Mouse (Mus musculus) kidney, embryonic 16.5 days (tissue): ENCODE measurements at regions not wholly inside any gene's neighbourhood (a gene's known extent, or its start where the extent isn't known, plus 50 kb on each side); places are given as distances from the start of the nearest gene placed in this dataset.

Experiments
- ATAC-seq: fragments of 200-750 bp; cut with Nextera tagmentation; 2 replicates; pipeline ENCODE4 v1.8.0; 2017; ENCODE audit warnings: moderate TSS enrichment; ENCODE audit not compliant: low FRiP score, low TSS enrichment
- H3K27ac ChIP-seq: fragments of 300-500 bp; sonication (generic); 2 replicates; pipeline ENCODE4 v1.5.1; 2014; ENCODE audit warnings: low read length
- H3K27me3 ChIP-seq: fragments of 300-500 bp; sonication (generic); 2 replicates; pipeline ENCODE4 v1.6.1; 2014; ENCODE audit warnings: low read length, control low read depth, mixed read lengths; ENCODE audit not compliant: insufficient read depth
- H3K36me3 ChIP-seq: fragments of 300-500 bp; sonication (generic); 2 replicates; pipeline ENCODE4 v1.6.1; 2014; ENCODE audit warnings: low read length, control low read depth, mixed read lengths; ENCODE audit not compliant: insufficient read depth
- H3K4me1 ChIP-seq: fragments of 300-500 bp; sonication (generic); 2 replicates; pipeline ENCODE4 v1.6.1; 2014; ENCODE audit warnings: low read length, control low read depth, mixed read lengths; ENCODE audit not compliant: insufficient read depth
- H3K4me2 ChIP-seq: fragments of 300-500 bp; sonication (generic); replicated peaks from 2 replicates; pipeline ENCODE4 v1.6.1; 2014; ENCODE audit warnings: low read depth, low read length
- H3K4me3 ChIP-seq: fragments of 300-500 bp; sonication (generic); 2 replicates; pipeline ENCODE4 v1.5.1; 2014; ENCODE audit warnings: mild to moderate bottlenecking, low read length
- H3K9ac ChIP-seq: fragments of 300-500 bp; sonication (generic); replicated peaks from 2 replicates; pipeline ENCODE4 v1.6.1; 2014; ENCODE audit warnings: low read length
- H3K9me3 ChIP-seq: fragments of 300-500 bp; sonication (generic); 2 replicates; pipeline ENCODE4 v1.6.1; 2016; ENCODE audit warnings: low read length, control low read depth
- WGBS: fragments of 180-500 bp; shearing (Covaris S2); extraction: QIAGEN DNeasy Blood & Tissue Kit; methylation state at CpG from one replicate; pipeline ENCODE4 v1.1.7; 2014; 5-methylcytosine and 5-hydroxymethylcytosine counted together

DNA sequence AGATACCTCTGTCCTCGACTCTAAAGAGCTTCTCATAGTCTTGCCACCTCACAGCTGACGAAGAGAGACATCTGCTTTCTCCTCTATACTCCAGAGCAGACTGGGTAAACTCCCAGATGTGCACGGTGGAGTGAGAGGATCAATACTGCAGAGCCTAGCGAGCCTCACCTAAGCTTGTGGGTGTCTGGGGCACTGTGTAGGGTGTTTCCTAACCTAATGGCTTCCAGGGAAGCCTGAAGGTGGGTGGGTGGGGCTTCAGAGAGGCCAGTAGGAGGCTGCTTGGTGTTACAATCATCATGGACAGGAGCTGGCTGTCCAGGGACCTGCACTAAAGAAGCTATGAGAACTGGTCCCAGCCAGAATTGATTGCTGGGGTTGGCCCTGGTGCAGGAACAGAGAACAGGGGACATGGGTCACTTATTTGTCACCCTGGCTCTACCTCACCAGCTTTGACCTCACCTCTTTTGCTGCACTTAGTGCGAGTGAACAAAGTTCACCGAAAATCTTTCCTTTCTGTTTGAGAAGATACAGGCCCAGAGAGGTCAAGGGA, 57.5 kb upstream of the Tle3 start:
- Histone ChIP-seq H3K36me3 (no peaks in the 10 kb centered on the region), H3K4me1 (peaks cover 56% of the 10 kb centered on the region), H3K9me3 (no peaks in the 10 kb centered on the region), H3K27ac (peak overlapping the region; percentile 54; the same call in 1 of the 2 replicates), H3K4me3 (no peak overlapping the region), H3K4me2 (no peak overlapping the region), H3K27me3 (peaks cover 15% of the 10 kb centered on the region), H3K9ac (no peak overlapping the region; the same call in 1 of the 2 replicates)
- 0 out of 2 replicates have a peak, but pooled peaks have one; percentile 24 for ATAC-seq
- WGBS, result 51% methylated on average over 6 of the region's 6 CpGs

- WGBS, result 30% methylated on average over 17 of the region's 17 CpGs
- H3K27me3 ChIP-seq, result peaks cover 15% of the 10 kb centered on the region
Measured at GRCm38 (mm10) chr9:61315371-61316298, 56.5 kb upstream of the Tle3 start.

DNA sequence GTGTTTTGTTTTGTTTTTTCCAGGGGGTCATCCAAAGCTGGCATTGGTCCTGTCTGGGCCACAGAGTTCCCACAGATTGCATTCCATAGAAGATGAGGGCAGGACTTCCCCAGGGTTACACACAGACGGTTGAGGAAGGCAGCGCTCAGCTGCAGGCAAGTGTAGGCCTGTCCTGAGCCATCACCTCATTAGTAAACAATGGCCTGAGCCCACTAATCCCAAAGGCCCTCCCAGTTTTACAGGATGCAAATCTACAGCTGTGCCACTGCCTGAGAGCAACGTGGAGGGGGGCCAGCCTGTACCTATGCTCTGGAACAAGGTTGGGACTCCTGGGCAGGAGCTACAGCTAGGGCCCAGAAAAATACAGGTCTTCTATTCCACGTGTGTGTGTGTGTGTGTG, 55.7 kb upstream of the Tle3 start:
- Histone ChIP-seq H3K4me1 (peaks cover 45% of the 10 kb centered on the region), H3K9ac (no peak overlapping the region), H3K36me3 (no peaks in the 10 kb centered on the region), H3K9me3 (no peaks in the 10 kb centered on the region), H3K4me2 (no peak overlapping the region), H3K27me3 (peaks cover 18% of the 10 kb centered on the region), H3K4me3 (no peak overlapping the region), H3K27ac (peak overlapping the region; percentile 54; the same call in 1 of the 2 replicates)
- WGBS, result 46% methylated on average over 4 of the region's 4 CpGs
- ATAC-seq, result no peak

More at GRCm38 (mm10) chr9:61315371-61316298, 56.5 kb upstream of the Tle3 start:
- Histone ChIP-seq H3K9me3 (no peaks in the 10 kb centered on the region), H3K36me3 (no peaks in the 10 kb centered on the region), H3K9ac (no peak overlapping the region), H3K27ac (peak overlapping the region; percentile 54; the same call in 1 of the 2 replicates), H3K4me2 (no peak overlapping the region), H3K4me3 (no peak overlapping the region), H3K4me1 (peaks cover 51% of the 10 kb centered on the region)
- ATAC-seq, result peak; percentile 46

DNA sequence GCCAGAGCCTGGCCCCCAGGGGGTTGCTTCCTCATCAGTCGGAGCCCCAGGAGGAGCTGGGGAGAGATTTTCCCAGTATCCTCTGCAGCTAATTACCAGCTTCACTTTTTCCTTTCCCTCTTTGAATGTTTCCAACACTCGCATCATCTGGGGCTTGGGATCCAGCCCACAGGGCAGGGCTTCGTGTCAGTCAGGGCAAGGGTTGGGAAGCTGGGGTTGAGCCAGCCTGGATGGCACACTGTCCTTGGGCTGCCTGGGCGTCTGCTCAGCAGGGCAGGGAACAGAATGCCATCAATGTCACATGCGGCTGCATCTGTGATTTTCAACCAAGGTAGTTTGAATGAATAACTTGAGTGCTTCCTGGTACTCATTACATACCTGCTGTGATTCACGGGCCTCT, 52.4 kb upstream of the Tle3 start:
- H3K4me3 ChIP-seq, result no peak overlapping the region
- no peak overlapping the region for H3K27ac ChIP-seq
- no peaks in the 10 kb centered on the region for H3K36me3 ChIP-seq
- no peak overlapping the region for H3K4me2 ChIP-seq
- no peaks in the 10 kb centered on the region for H3K9me3 ChIP-seq
- ATAC-seq, result no peak
- peaks cover 31% of the 10 kb centered on the region for H3K4me1 ChIP-seq
- 59% methylated on average over 6 of the region's 6 CpGs for WGBS
- no peak overlapping the region for H3K9ac ChIP-seq
- H3K27me3 ChIP-seq, result peaks cover 14% of the 10 kb centered on the region

DNA sequence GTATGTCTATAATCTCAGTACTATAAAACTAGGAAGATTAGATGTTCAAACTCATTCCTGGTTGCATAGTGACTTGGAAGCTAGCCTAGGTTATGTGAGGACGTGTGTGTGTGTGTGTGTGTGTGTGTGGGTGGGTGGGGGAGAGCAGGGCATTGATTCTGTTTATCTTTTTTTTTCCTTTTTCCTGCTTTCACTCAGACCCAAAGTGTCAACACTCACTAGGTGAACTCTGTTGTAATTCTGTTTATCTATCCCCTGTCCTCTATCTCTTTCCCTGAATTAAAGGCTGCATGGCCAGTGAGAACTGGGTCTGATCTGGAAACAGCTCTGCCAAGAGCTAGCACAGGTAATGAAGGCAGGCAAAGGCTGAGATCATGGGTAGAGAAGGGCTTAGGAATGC, 50.9 kb upstream of the Tle3 start:
- peaks cover 26% of the 10 kb centered on the region for H3K4me1 ChIP-seq
- no peak for ATAC-seq
- no peak overlapping the region for H3K9ac ChIP-seq
- no peaks in the 10 kb centered on the region for H3K9me3 ChIP-seq
- H3K4me2 ChIP-seq, result no peak overlapping the region
- WGBS, result 78% methylated on average over 1 of the region's 1 CpGs
- H3K4me3 ChIP-seq, result no peak overlapping the region
- H3K27me3 ChIP-seq, result peaks cover 29% of the 10 kb centered on the region
- H3K36me3 ChIP-seq, result no peaks in the 10 kb centered on the region
- H3K27ac ChIP-seq, result no peak overlapping the region

GRCm38 (mm10) chr9:61321825-61322224, 50.3 kb upstream of the Tle3 start:
- peaks cover 32% of the 10 kb centered on the region for H3K27me3 ChIP-seq
- no peak overlapping the region for H3K4me3 ChIP-seq
- H3K36me3 ChIP-seq, result no peaks in the 10 kb centered on the region
- H3K4me1 ChIP-seq, result peaks cover 23% of the 10 kb centered on the region
- no peak for ATAC-seq
- H3K27ac ChIP-seq, result no peak overlapping the region
- 53% methylated on average over 8 of the region's 8 CpGs for WGBS
- no peak overlapping the region for H3K9ac ChIP-seq
- no peaks in the 10 kb centered on the region for H3K9me3 ChIP-seq
- no peak overlapping the region for H3K4me2 ChIP-seq

- no peak overlapping the region for H3K4me3 ChIP-seq
- no peak overlapping the region for H3K4me2 ChIP-seq
- no peak overlapping the region for H3K27ac ChIP-seq
- peak; percentile 42; the same call in 1 of the 2 replicates for ATAC-seq
- no peak overlapping the region for H3K9ac ChIP-seq
- peaks cover 30% of the 10 kb centered on the region; the same call in 1 of the 2 replicates for H3K27me3 ChIP-seq
- no peaks in the 10 kb centered on the region for H3K36me3 ChIP-seq
- H3K9me3 ChIP-seq, result no peaks in the 10 kb centered on the region
- WGBS, result 46% methylated on average over 11 of the region's 11 CpGs
- peaks cover 18% of the 10 kb centered on the region for H3K4me1 ChIP-seq
Measured at GRCm38 (mm10) chr9:61322333-61322732, 49.8 kb upstream of the Tle3 start.
